7 mouse cellular contexts compared by ENCODE assay signal in the genomic region with DNA sequence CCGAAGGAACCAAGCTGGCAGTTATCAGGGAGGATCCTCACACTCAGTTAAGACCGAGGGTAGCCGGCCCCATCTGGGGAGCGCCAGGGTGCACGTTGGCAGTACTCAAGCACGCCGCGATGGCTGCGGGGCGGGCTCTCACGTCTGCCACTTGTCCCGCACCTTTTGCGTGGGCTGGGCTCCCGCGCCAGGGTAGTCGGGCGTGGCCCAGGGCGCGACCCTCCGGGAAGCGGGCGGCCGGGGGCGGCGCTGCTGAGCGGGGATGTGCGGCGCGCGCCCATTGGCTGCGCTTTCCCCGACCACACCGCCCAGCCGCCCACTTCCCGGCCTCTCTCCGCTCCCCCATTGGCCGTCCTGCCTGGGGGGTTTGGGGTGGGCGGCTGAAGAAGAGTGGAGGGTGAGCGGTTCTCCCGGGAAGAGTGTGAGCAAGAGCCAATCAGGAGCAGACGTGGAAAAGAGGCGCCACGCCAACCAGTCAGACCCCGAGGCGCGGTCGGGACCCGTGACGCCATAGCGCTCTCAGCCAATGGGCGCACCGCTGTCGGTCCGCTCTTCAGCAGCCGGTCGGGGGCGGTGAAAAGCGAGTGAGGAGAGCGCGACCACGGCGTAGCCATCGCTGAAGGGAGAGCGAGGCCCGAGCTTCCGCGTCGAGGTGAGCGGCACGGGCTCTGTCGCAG. TPM values are rescaled to one million over a fixed set of nuclear protein-coding genes. Genes with fewer than 3 reads are reported as not detected.
DNase-seq lines count a peak whose midpoint lies in the region; ATAC-seq lines count a peak whose summit lies in the region.

A gene (plus strand): TSS at position 549 of the 677 bp plus-strand sequence.

- WGBS in embryonic facial prominence, embryonic 11.5 days, result under 1% methylated on average over 66 of the region's 71 CpGs
- under 1% methylated on average over 70 of the region's 71 CpGs for WGBS in limb, embryonic 11.5 days
- WGBS in midbrain, embryonic 14.5 days, result under 1% methylated on average over 71 of the region's 71 CpGs

- peak within 1 kb of the TSS; percentile 97 for H3K4me3 ChIP-seq in embryonic facial prominence, embryonic 11.5 days (ENCODE audit: low read depth, low read length)
- peak within 1 kb of the TSS; percentile 96 for H3K4me3 ChIP-seq in limb, embryonic 11.5 days (ENCODE audit: low read depth, low read length)
- H3K4me3 ChIP-seq in midbrain, embryonic 14.5 days (replicated peaks; ENCODE audit: low read depth, low read length), result peak within 1 kb of the TSS; percentile 100

- H3K9ac ChIP-seq in embryonic facial prominence, embryonic 11.5 days (replicated peaks; ENCODE audit: low read length), result peak within 1 kb of the TSS; percentile 93
- peak within 1 kb of the TSS; percentile 95 for H3K9ac ChIP-seq in limb, embryonic 11.5 days (ENCODE audit: low read length)
- peak within 1 kb of the TSS; percentile 95 for H3K9ac ChIP-seq in midbrain, embryonic 14.5 days (replicated peaks; ENCODE audit: low read length)

- H3K36me3 ChIP-seq in embryonic facial prominence, embryonic 11.5 days (replicated peaks; ENCODE audit: control insufficient read depth, insufficient read depth, low read depth, low read length), result no peaks in the 10 kb centered on the region
- no peaks in the 10 kb centered on the region for H3K36me3 ChIP-seq in limb, embryonic 11.5 days (ENCODE audit: control insufficient read depth, insufficient read depth, low read length)
- no peaks in the 10 kb centered on the region for H3K36me3 ChIP-seq in midbrain, embryonic 14.5 days (ENCODE audit: control insufficient read depth, insufficient read depth, low read length)

- ATAC-seq in embryonic facial prominence, embryonic 11.5 days (replicated peaks; ENCODE audit: insufficient number of reproducible peaks, low FRiP score, low TSS enrichment, low read depth), result peak; percentile 100
- ATAC-seq in limb, embryonic 11.5 days (ENCODE audit: insufficient number of reproducible peaks, low FRiP score, low TSS enrichment, low read depth), result peak; percentile 100
- ATAC-seq in midbrain, embryonic 14.5 days (ENCODE audit: low FRiP score, low TSS enrichment), result peak; percentile 99

- peak within 1 kb of the TSS; percentile 78 for H3K27ac ChIP-seq in embryonic facial prominence, embryonic 11.5 days (replicated peaks; ENCODE audit: low read depth, low read length)
- H3K27ac ChIP-seq in limb, embryonic 11.5 days (replicated peaks; ENCODE audit: low read depth, low read length), result peak within 1 kb of the TSS; percentile 85
- H3K27ac ChIP-seq in midbrain, embryonic 14.5 days (replicated peaks; ENCODE audit: low read depth, low read length), result peak within 1 kb of the TSS; percentile 96

- peak within 1 kb of the TSS; percentile 81 for H3K4me2 ChIP-seq in embryonic facial prominence, embryonic 11.5 days (ENCODE audit: low read depth, low read length)
- H3K4me2 ChIP-seq in limb, embryonic 11.5 days (ENCODE audit: low read depth, severe bottlenecking), result peak within 1 kb of the TSS; percentile 87
- H3K4me2 ChIP-seq in midbrain, embryonic 14.5 days (ENCODE audit: low read length), result peak within 1 kb of the TSS; percentile 82

- H3K27me3 ChIP-seq in embryonic facial prominence, embryonic 11.5 days (ENCODE audit: control insufficient read depth, insufficient read depth, low read length), result no peaks in the 10 kb centered on the region
- no peaks in the 10 kb centered on the region for H3K27me3 ChIP-seq in limb, embryonic 11.5 days (ENCODE audit: control insufficient read depth, insufficient read depth, low read length)
- H3K27me3 ChIP-seq in midbrain, embryonic 14.5 days (ENCODE audit: control insufficient read depth, insufficient read depth, low read length), result no peaks in the 10 kb centered on the region

- H3K4me1 ChIP-seq in embryonic facial prominence, embryonic 11.5 days (ENCODE audit: control insufficient read depth, insufficient read depth, low read length), result no peaks in the 10 kb centered on the region
- 0 out of 2 replicates have a peak, but pooled peaks cover 3% of the 10 kb centered on the region for H3K4me1 ChIP-seq in limb, embryonic 11.5 days (ENCODE audit: control insufficient read depth, insufficient read depth, low read length)
- peaks cover 22% of the 10 kb centered on the region for H3K4me1 ChIP-seq in midbrain, embryonic 14.5 days (ENCODE audit: control insufficient read depth, insufficient read depth, low read length)

- DNase-seq in adrenal gland, postnatal 14 days, result peak; percentile 99
- DNase-seq in embryonic facial prominence, embryonic 11.5 days (ENCODE audit: low spot score), result peak; percentile 98
- peak; percentile 100 for DNase-seq in heart, adult 11 months
- peak; percentile 98 for DNase-seq in kidney, adult 18-20 months
- DNase-seq in limb, embryonic 11.5 days (ENCODE audit: low spot score), result peak; percentile 97
- DNase-seq in midbrain, embryonic 14.5 days, result peak; percentile 99
- peak; percentile 91 to 95 for DNase-seq in spleen, adult 18-20 months

- no peaks in the 10 kb centered on the region for H3K9me3 ChIP-seq in embryonic facial prominence, embryonic 11.5 days (replicated peaks; ENCODE audit: control insufficient read depth, low read length)
- no peaks in the 10 kb centered on the region for H3K9me3 ChIP-seq in limb, embryonic 11.5 days (ENCODE audit: control insufficient read depth, low read length)
- no peaks in the 10 kb centered on the region for H3K9me3 ChIP-seq in midbrain, embryonic 14.5 days (ENCODE audit: control insufficient read depth, low read length)

RNA-seq across cellular contexts. Expression of the gene that starts here (rescaled TPM):
- total RNA-seq in adrenal gland, postnatal 14 days (2021), result 50.2 and 58.3 TPM in 2 replicates
- polyA plus RNA-seq in embryonic facial prominence, embryonic 11.5 days (2014; fragmentation: Nextera tagmentation; extraction: Ambion mirVana), result 82.5 and 92.3 TPM in 2 replicates
- 79.4 and 85.2 TPM in 2 replicates for polyA plus RNA-seq in limb, embryonic 11.5 days (2014; fragmentation: Nextera tagmentation; extraction: Ambion mirVana)
- 64.9 and 75.5 TPM in 2 replicates for polyA plus RNA-seq in midbrain, embryonic 14.5 days (2014; fragmentation: Nextera tagmentation; extraction: Ambion mirVana)

Comparison
In these comparisons a context has a peak if more than half of its experiments do, and no peak if none do; other contexts are left out.
1. Peak in every context shown above with its lines: DNase-seq, ATAC-seq, H3K4me3 ChIP-seq and H3K27ac ChIP-seq.